Mouse (Mus musculus) ovary, postnatal 36 days (tissue): ENCODE measurements at regions not wholly inside any gene's neighbourhood (a gene's known extent, or its start where the extent isn't known, plus 50 kb on each side); places are given as distances from the start of the nearest gene placed in this dataset.

Experiments used
- DNase-seq: peaks from one replicate; pipeline ENCODE4 v3.0.0; 2022; ENCODE audit warnings: low spot score, mixed read lengths

GRCm38 (mm10) chr14:61665815-61666214, 58.6 kb downstream of the Kcnrg start:
- DNase-seq: no peak

- DNase-seq: no peak
Measured at GRCm38 (mm10) chr14:61673184-61673583, 65.9 kb downstream of the Kcnrg start.

- DNase-seq: no peak
Measured at GRCm38 (mm10) chr14:61678107-61678506, 70.8 kb downstream of the Kcnrg start.

- DNase-seq: peak; percentile 85
Measured at GRCm38 (mm10) chr14:61680818-61681707, 73.8 kb downstream of the Kcnrg start.

- DNase-seq: peak; percentile 89
Measured at GRCm38 (mm10) chr14:61681708-61682701, 74.7 kb downstream of the Kcnrg start.

GRCm38 (mm10) chr14:61682721-61683355, 75.6 kb downstream of the Kcnrg start:
- DNase-seq: peak; percentile 75

- DNase-seq: no peak
Measured at GRCm38 (mm10) chr14:61683356-61683740, 76.1 kb downstream of the Kcnrg start.

GRCm38 (mm10) chr14:61683791-61684411, 76.6 kb downstream of the Kcnrg start:
- DNase-seq: peak; percentile 32

GRCm38 (mm10) chr14:61684473-61685230, 77.4 kb downstream of the Kcnrg start:
- no peak for DNase-seq

- DNase-seq: no peak
Measured at GRCm38 (mm10) chr14:61685231-61685800, 78.1 kb downstream of the Kcnrg start.

GRCm38 (mm10) chr14:61686101-61686691, 78.9 kb downstream of the Kcnrg start:
- peak; percentile 49 for DNase-seq

GRCm38 (mm10) chr14:61686821-61687341, 79.6 kb downstream of the Kcnrg start:
- peak; percentile 59 for DNase-seq

- no peak for DNase-seq
Measured at GRCm38 (mm10) chr14:61687346-61688012, 80.2 kb downstream of the Kcnrg start.

GRCm38 (mm10) chr14:61688013-61688520, 80.8 kb downstream of the Kcnrg start:
- no peak for DNase-seq

GRCm38 (mm10) chr14:61688666-61689065, 81.4 kb downstream of the Kcnrg start:
- no peak for DNase-seq

GRCm38 (mm10) chr14:61689281-61689680, 82.0 kb downstream of the Kcnrg start:
- DNase-seq: peak; percentile 27

GRCm38 (mm10) chr14:61689776-61690175, 82.5 kb downstream of the Kcnrg start:
- no peak for DNase-seq

GRCm38 (mm10) chr14:61691785-61692372, 84.6 kb downstream of the Kcnrg start:
- no peak for DNase-seq

GRCm38 (mm10) chr14:61694796-61695195, 87.5 kb downstream of the Kcnrg start:
- peak; percentile 26 for DNase-seq
